Mouse (Mus musculus): Measurements from ENCODE around the gene Mettl14. TPM values are rescaled to one million over a fixed set of nuclear protein-coding genes. Genes with fewer than 3 reads are reported as not detected.
A peak's percentile ranks its signal among the peaks of the same experiment; 100 is the strongest.
"Not testable (repeated sequence)": the region's sequence is repeated elsewhere in the genome, so short reads cannot be mapped to it uniquely, and the experiment has no call there.

The Mettl14 gene
- polyA plus RNA-seq (2017; shearing (Covaris generic)) = 10 to 100 TPM; 16.7 to 29.9 TPM

DNA sequence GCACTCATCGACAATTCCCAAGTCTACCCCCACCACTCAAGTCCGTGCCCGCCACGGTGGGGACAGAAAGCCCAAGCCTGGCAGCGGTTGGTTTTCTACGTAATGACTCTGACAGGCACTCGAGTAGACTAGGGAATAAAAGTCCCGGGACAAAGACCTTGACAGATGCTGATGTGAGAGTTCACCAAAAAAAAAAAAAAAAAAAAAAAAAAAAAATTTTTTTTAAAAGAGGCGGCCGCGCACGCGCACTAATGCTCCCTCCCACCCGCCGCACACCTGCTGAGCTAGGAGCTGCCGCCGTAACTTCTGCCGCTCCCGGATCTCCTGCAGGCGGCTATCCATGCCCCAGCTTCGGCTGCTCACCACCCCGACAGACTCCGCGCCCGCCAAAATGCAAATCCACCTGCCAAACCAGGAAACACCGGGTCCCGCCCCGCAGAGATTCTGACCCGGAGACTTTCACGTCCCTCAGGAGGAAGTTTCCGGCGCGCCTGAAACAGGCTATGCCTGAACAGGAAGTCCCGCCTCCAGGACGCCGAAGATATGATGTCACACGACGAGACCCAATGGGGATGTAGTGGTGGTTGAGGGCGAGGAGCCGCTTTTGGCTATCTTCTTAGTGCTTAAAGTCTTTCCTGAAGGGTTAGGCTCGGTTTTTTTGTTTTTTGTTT is at the start of gene Mettl14:
Mettl14 (minus strand) TSS at position 623 of the 671 bp plus-strand sequence.
- peak; percentile 100 for ATAC-seq

DNA sequence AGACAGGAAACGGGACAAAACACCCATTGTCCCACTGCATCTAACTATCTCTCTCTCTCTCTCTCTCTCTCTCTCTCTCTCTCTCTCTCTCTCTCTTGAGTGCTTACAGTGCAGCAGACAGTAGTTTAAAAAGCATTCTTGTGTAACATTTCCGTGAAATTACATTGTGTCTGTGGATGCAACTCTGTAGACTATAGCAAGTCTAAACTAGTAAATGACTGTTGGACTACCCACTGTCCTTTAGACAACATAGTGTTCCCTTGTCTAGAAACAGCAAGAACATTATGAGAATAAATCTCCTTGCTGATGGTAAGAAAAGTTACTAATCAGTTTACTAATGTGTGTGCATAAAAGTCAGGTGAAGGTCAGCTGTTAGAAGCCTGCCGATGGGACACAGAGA is 47.5 kb upstream of the Mettl14 start:
- no peak for ATAC-seq

DNA sequence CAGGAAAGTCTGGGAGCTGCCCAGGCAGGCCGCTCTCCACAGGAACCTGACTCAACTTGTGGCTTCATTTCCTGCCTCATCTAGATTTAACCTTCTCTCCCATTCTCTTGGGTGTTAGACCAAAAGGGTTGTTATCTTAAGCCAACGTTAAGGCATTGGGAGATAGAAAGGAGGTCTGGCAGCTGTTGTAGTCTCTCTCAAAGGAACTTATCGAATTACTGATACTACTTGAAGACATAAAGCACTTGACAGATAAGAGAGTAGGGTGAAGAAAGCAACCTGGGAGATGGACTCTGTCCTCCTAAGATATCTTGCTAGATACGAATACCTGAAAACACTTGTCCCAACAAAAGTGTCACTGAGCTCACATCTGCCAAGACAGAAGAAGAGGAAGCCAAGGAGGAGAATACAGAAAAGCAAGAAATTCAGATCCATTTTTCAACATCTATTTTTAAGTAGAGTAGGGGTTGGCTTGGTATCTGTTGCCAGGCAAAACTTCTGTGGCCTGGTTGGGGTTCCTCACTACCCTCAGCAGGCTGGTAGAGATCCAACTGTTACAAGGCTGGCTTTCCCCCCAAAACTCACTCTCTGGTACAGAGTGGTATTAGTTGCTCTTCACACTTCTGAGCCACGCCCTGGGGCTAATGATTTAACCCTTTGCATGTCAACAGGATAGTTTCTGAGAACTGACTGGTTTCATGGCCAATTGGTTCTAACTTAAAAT is 46.2 kb upstream of the Mettl14 start:
- ATAC-seq = no peak

DNA sequence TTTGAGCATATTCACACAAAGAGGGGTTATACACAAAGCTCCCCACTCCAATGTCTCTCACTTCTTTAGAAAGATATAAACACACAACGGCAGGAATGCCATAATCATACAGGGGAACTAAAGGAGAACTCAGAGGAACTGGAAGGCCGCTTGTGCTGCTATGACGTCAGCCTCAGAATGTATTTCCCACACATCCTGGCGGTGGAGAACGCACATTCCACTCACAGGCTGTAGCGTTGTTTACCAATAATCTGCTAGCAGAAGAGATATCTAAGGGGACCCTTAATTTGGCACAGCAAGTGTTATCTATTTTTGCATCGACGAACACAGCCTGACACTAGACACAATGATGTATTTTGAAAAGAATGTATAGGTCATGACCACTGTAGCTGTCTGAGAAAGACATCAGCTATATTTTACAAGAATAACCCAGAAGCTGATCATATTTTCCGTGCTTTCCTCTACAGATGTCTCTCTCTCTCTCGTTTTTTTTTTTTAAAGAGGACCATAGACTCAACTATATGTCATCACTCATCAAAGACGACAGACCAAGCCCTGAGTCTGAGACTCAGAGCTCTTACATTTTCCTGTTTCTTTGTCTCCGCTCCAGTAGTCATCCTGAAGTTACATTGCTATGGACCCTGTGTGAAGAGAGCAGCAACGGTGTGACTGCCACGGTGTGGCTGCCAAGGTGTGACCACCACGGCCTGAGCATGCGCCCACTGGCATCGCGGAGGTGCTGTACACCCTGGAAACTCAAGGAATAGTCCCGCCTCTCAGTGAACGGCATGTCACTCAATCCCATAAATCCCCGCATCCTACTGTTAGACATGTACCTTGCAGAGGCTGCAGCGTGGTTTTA is 43.9 kb upstream of the Mettl14 start:
- ATAC-seq = no peak

DNA sequence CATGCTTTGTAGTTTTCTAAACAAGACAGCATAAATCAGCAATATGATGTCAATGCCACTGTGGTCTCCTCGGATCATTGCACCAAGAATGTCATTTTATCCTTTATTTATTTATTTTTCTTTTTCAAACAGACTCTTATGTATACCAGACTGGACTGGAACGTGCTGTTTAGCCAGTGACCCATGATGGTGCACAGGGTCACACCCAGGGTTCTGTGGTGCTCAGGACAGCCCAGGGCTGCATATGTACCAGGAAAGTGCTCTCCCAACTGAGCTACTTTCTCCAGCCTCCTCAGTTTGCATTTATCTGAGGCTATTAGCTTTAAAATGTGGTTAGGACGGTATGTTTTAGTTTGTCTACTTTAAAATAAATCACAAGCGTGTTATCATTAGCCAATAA is 42.1 kb upstream of the Mettl14 start:
- ATAC-seq = no peak

DNA sequence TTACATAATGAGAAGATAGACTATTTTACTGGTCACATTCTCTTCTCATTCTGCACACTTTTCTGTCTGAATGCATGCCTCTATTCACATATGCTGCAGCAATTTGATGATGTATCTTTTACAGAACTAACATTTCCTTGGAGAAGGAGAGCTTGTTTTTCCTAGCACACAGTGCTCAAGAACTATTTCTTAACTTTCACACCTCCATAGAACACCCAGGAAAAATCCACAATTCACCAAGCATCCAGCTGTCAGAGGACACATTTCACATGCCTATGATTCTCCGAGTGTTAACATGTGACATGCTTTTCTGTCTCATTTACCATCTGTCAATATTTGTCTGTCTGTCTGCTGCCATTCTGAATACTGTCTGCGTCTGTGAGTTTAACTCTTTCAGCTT is 39.7 kb upstream of the Mettl14 start:
- no peak for ATAC-seq

DNA sequence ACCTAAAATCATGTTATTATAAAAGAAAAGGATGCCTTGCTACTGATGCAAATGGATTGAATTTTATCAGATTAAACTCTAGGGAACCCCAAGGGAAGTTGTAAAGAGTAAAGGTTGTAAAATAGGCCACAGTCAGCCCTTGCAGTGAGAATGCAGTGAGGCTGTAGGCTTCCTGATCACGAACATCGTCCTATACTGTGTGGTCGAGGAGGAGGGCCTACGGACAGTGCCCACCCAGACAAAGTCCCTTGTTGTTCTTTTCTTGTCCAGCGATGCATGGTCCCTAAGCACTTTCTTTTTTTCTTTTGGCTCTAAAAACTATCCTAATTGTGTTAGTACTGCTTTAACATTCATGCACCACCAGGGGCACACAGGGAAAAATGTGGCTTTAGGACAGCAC is 27.3 kb upstream of the Mettl14 start:
- ATAC-seq = no peak

DNA sequence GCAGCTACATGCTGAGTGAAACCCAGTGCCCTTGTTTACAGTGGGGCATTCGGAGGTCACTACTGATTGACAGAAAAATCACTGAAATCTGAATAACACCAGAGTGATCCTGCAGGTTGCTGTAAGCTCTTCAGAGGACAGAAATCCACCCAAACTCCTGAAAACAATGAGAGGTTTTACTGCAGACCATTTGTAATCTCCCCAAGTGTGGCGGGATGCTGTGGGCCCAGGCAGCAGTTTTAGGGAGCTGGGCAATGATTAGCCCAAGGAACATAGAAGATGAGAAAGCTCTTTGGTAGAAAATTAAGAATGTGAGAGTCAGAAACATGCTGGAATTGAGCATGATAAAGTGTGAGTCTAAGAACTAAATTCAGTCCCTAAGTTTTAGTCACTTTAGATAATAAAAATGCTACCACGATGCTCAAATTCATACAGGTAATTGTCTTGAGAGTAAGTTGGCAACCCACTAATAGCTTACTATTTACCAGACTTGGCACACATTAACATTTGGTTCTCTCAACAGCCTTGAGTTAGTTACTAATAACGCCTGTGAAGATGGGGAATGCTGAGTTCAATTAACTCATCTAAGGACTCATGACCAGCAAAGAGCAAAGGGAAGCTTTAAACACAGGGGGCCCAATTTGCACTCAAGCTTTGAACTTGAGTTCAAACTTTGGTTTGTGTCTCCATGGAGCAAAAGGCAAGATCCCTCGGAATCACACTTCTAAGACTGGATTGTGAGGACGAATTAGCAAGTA is 26.1 kb upstream of the Mettl14 start:
- ATAC-seq = no peak

DNA sequence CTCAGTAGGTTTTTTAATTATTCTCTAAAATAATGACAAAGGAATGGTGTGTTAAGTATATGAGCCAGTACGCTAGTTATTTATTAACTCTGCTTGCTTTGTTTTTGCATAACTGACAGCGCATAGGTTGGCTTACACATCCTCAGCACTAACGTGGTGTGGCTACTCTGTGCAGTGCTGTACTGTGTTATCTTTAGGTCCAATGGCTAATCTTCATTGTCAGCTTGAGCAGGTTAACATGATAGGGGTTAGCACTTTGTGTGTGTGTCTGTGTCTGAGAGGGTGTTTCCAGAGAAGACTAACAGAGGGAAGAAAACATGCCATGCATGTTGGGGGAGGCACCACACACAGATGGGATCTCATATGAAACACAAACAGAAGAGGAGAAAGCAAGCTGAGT is 19.0 kb upstream of the Mettl14 start:
- no peak for ATAC-seq

DNA sequence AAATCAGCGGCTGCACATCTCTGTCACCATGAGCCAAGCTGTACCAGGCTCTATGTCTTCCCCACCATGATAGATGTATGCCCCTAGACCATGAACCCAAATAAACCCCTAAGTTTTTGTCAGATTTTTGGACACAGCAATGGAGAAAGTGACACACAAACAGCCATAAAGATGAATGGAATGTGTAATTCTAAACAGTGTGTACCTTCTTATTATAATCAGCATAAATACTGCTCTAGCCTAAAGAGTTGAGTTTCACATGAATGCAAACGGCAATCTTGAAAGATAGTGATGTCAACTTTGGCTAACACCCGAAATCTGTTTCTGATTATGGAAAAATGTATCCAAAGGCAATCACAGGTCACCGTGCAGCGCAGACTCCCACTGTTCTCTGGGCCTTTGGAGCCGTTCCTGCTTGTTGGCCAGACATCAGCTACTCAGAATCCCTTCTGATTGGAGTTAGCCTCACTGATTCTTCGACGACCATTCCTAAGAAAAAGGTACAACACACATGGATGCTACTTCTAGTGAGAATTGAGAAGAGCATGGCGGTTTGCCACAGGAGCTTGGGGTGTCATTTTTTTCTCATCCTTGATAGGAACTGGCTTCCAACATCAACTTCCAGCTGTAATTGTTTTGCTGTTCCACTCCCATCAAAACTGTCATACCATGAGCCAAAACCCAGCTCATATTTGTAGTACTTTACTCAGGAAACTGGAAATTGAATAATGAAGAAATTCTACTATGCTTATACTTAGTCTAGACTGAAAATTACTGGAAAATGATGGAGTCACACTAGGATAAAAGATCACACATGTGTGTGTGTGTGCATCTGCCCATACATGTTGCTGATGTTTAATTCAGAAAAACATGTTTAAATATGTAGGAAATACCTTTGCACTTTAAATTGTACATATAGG is 11.9 kb upstream of the Mettl14 start:
- ATAC-seq = no peak

DNA sequence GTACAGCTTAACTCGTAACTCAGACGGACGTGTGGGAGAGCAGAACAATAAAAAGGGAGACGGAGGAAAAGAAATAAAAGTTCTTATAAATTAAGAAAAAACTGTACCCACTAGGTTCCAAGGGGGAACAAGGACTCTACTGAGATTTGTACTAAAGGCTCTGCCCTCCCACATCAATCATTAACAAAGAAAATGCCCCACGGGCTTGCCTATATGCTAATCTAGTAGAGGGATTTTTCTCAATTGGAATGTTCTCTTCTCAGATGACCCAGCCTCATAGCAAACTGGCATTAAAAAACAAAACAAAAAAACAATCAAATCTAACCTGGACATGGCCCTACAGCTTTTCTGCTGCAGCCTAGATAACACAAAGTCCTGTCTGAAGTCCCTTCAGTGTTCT is 9.7 kb upstream of the Mettl14 start:
- no peak for ATAC-seq

DNA sequence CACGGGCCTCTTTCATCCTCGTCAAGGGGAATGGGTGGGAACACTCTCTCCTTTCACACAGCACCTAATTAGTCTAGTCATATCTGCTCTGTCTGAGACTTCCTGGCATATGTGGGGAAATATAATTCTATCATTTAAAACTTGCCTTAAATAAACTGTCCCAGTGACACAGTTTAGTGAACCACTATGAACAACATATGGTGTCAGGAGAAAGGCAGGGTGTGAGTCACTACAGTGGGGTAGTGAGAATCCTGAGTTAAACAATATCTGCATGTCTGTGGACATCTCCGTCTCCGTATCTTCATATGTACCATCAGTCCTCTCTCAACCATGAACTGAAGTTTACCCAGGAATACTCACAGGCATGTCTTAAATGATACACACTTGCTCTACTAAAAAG is 5.3 kb upstream of the Mettl14 start:
- no peak for ATAC-seq

DNA sequence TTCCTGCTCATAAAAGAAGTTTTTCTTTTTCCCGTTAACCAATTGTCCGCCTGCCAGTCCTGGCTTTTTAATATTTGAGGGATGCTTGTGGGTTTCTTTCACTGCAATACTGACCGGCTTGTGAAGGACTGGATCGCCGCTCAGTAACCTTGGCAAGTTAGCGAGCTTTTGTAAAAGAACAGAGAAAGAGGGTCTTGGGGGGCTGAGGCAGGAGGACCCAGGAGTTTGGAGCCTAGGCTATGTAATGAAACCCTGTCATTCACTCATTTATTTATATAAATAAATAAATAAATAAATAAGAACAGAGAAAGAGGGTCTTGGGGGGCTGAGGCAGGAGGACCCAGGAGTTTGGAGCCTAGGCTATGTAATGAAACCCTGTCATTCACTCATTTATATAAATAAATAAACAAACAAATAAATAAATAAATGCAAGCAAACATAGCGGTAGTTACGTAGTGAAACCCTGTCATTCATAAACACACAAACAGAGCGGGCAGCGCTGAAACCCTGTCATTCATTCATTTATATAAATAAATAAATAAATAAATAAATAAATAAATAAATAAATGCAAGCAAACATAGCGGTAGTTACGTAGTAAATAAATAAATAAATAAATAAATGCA is 361 bp upstream of the Mettl14 start:
- ATAC-seq = peak; percentile 22

DNA sequence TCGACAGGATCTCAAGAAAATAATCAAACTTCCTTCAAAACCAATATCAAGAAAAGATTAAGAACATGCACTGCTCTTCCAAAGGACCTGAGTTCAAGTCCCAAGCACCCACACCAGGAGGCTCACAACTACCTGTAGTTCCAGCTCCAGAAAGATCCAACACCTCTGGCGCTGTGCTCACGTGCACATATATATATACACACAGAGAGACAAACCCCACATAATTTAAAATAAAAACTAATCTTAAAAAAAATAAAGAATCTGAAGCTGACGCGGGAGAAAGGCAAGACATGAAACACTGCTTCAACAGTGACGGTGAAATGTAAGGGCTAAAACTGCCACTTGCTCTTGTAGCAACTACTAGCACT is 806 bp downstream of the Mettl14 start:
- ATAC-seq = no peak

DNA sequence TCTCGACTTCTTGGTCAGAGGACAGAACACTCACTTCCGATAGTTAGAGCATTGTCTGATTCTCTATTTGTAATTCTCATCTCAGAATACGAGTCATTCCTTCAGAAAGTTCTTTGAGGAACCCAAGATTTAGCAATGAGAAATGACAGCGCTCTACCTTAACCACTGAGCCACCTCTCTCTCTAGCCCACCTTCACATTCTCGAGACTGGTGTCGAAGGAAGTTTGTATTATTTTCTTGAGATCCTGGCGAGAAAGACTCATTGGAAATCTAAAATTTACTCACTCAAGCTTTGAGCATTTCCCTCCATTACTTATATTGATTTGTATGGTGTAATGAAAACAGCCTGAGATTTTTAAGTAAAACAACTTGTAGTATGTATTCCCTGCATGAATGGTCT is 1.5 kb downstream of the Mettl14 start:
- ATAC-seq = no peak

DNA sequence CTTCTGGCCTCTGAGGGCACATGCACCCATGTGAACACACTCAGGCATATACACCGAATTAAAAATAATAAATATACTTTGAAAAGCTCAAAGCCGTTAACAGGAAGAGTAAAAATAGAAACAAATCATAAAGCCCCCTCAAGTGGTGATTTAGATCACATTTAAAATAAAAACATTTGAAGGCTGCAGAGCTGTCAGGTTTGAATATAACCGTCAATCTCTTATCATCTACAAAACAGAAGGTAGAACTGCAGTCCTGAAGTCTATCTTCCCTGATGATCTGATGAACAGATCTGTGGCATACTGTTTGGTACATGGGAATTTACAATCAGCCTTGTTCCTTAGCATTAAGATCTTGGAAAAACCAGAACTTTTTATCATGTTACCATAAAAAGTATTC is 9.3 kb downstream of the Mettl14 start:
- ATAC-seq = no peak

DNA sequence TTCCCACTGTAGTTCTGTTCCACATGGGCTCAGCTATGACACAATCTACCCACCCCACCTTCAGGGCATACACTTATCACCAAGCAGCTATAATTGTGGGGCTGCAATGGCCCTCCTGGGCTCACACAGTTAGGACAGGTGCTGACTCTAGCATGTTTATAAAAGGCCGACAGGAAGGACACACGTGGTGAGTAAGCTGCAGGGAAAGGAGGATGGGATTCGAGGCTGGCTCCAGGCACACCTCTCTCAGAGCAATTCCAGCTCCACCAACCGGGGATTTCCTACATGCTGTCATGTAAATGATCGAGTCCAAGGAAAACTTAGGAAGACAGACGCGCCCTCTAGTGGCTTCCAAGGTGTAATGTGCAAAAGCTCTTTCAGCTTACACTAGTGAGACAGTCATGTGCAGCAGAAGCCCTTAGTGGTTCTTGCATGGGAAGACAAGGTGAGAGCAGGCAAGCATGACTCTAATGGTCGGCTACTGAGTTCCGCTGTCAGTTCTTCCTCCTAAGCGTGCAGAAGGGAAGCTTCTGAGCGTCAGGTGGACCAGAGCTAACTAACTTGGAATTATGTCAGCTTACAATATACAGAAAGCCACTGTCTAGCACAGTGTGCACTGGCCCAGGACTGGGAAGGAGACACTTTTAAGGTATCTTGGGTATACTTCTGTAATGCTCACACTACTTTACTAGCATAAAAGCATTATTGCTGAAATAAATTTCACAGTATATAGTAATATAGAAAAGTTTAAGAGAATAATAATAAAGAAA is 14.0 kb downstream of the Mettl14 start:
- ATAC-seq = no peak

DNA sequence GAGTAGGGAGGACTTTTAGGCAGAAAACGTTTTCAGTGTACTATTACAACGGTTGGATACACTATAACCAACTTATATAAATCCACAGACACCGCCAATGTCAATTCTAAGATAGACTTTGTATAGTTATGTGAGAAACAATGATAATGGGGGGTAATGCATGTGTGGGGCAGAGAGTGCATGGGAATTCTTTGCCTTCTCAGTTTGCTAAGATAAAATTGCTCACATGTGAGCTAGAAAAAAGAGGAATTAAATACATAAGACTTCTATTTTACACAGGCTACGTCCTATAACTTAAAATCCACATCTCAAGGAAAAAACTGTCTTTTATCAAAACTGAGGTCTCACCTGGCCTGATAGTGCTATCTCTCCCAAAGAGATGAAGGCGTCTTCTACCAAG is 15.0 kb downstream of the Mettl14 start:
- no peak for ATAC-seq

DNA sequence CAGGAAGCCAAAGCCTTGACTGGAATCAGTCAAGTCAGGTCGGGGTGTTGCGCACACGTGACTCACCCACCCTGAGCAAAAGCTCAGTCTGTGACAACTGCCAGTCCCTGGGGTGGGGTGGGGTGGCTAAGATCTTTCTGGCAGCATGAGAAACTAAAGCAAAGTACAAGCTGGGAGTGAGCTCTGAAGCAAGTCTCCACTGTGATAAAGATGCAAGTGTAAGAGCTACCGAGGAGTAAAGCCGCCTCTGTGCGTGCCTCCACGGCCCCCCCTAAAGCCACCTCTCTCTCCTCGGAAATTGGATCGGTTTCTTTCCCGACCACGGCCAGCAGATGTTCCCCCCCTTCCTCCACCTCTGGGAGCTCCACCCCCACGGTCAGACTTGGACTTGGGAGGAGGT is 16.7 kb downstream of the Mettl14 start:
- no peak for ATAC-seq

DNA sequence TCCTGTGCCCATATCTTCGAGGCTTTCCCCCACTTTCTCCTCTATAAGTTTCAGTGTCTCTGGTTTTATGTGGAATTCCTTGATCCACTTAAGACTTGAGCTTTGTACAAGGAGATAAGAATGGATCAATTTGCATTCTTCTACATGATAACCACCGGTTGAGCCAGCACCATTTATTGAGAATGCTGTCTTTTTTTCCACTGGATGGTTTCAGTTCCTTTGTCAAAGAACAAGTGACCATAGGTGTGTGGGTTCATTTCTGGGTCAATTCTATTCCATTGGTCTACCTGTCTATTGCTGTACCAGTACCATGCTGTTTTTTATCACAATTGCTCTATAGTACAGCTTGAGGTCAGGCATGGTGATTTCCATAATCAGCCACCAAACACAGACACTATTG is 19.1 kb downstream of the Mettl14 start:
- not testable (repeated sequence) for ATAC-seq

Measured in CD4-positive, CD25-positive, alpha-beta regulatory T cell, adult 4 months (primary cell).